Mouse (Mus musculus): Measurements from ENCODE around the gene Dpysl4. TPM values are rescaled to one million over a fixed set of nuclear protein-coding genes. Genes with fewer than 3 reads are reported as not detected.

Dpysl4 gene
- polyA plus RNA-seq, 1 experiment from 2014 or later: 123 TPM

DNA sequence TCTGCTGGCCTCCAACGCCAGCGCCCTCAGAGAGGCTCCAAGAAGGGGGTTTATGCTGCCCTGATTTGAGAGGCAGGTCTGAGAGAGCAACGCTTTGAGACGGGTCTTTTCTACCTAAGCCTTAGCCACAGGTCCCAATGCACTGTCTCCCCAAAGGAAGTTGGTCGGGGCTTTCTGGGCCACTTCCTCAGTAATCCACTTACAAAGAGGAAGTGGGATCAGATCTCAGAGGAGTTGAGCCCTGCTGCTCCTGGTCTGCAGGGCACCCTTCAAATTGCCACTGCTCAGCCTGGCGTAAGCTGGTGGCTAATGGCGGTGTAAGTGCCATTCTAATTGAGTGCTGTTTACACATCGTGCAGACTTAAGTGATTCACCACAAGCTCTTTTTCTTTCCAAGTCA, 45.7 kb downstream of the Dpysl4 start:
- 44% methylated on average over 8 of the region's 8 CpGs for WGBS
- no peak for ATAC-seq
- Histone ChIP-seq H3K27ac (ENCODE audit: low read depth, low read length) (no peak overlapping the region), H3K9me3 (replicated peaks; ENCODE audit: control insufficient read depth, low read length) (no peaks in the 10 kb centered on the region), H3K36me3 (ENCODE audit: control insufficient read depth, insufficient read depth, low read length) (no peaks in the 10 kb centered on the region), H3K9ac (ENCODE audit: low read length) (no peak overlapping the region), H3K4me1 (ENCODE audit: control insufficient read depth, insufficient read depth, low read length) (peaks cover 11% of the 10 kb centered on the region), H3K4me2 (ENCODE audit: low read length) (no peak overlapping the region), H3K4me3 (ENCODE audit: low read depth, low read length) (no peak overlapping the region), H3K27me3 (replicated peaks; ENCODE audit: control insufficient read depth, insufficient read depth, low read length) (no peaks in the 10 kb centered on the region)
- no peak for DNase-seq (ENCODE audit: low spot score)

DNA sequence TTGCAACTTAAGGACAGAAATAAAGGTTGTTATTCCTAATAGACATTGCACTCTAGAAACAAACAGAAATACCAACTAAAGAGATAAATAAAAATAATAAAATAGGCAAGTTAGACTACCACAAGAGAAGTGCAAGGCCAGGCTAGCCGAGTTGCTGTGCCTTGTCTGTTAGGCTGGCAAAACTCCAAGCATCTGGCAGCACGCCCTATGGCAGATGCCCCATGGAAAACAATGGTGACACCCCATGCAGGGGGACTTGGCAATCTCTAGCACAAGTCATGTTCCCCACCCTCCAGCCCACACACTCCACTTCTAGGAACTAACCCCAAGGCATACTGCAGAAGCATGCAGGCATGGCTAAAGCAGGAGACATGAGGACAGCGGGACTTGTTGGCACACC, 47.6 kb downstream of the Dpysl4 start:
- WGBS: 48% methylated on average over 3 of the region's 3 CpGs

DNA sequence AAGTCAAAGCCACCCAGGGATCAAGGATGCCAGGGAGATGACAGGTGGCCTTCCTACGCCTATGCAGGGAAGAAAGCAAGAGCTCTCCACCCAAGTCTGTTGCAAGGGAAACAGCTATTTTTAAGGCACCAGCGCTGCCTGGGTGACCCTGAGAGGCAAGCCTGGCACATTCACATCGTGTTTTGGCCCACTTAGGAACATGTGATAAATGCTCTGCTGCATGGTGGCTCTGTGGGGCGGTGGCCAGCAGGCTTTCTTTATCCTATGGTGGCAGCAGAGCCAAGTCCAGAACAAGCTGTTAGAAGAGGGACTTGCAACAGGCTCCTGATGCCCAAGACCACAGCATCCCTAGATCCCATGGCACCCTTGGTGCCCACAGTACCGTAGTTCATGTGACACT, 49.4 kb downstream of the Dpysl4 start:
- Histone ChIP-seq H3K4me1 (ENCODE audit: control insufficient read depth, insufficient read depth, low read length) (peaks cover 34% of the 10 kb centered on the region), H3K27me3 (replicated peaks; ENCODE audit: control insufficient read depth, insufficient read depth, low read length) (no peaks in the 10 kb centered on the region), H3K9ac (ENCODE audit: low read length) (no peak overlapping the region), H3K9me3 (replicated peaks; ENCODE audit: control insufficient read depth, low read length) (no peaks in the 10 kb centered on the region), H3K36me3 (ENCODE audit: control insufficient read depth, insufficient read depth, low read length) (no peaks in the 10 kb centered on the region), H3K4me2 (ENCODE audit: low read length) (no peak overlapping the region), H3K4me3 (ENCODE audit: low read depth, low read length) (no peak overlapping the region), H3K27ac (ENCODE audit: low read depth, low read length) (no peak overlapping the region)
- ATAC-seq: no peak
- WGBS: 83% methylated on average over 5 of the region's 5 CpGs
- DNase-seq (ENCODE audit: low spot score): no peak

More for the DNA sequence above, 47.6 kb downstream of the Dpysl4 start:
- ATAC-seq: no peak
- no peaks in the 10 kb centered on the region for H3K9me3 ChIP-seq (replicated peaks; ENCODE audit: control insufficient read depth, low read length)
- no peak overlapping the region for H3K4me3 ChIP-seq (ENCODE audit: low read depth, low read length)
- no peak overlapping the region for H3K4me2 ChIP-seq (ENCODE audit: low read length)
- no peak overlapping the region for H3K27ac ChIP-seq (ENCODE audit: low read depth, low read length)
- peaks cover 22% of the 10 kb centered on the region for H3K4me1 ChIP-seq (ENCODE audit: control insufficient read depth, insufficient read depth, low read length)
- peak; percentile 45 for DNase-seq (ENCODE audit: low spot score)
- H3K36me3 ChIP-seq (ENCODE audit: control insufficient read depth, insufficient read depth, low read length): no peaks in the 10 kb centered on the region
- H3K27me3 ChIP-seq (replicated peaks; ENCODE audit: control insufficient read depth, insufficient read depth, low read length): no peaks in the 10 kb centered on the region
- H3K9ac ChIP-seq (ENCODE audit: low read length): no peak overlapping the region

DNA sequence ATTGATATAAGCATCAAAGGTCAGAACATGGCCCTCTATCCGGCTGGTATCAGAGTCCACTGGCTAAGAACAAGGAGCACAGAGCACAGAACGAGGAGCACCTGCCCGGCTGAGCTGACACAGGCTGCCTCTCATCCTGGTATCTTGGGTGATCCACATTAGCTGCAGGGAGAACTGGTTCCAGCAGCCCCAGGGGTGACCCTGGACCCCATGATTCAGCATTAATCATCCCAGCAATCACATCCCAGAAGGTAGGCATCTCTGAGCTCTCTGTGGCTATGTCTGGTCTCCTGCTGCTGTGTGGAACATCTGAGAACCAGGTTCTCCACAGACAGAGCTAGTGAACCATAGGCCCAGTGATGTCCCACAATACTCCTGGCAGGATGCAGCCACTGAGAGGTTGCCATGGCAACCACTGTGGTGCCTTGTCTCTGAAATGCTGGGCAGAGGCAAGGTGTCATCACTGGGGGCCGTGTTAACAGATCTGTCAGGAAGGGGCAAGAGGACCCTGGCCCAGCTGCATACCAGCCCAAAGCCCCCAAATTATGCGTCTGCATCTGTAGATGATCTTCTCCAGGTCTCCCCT, 51.2 kb downstream of the Dpysl4 start:
- peaks cover 33% of the 10 kb centered on the region for H3K4me1 ChIP-seq (ENCODE audit: control insufficient read depth, insufficient read depth, low read length)
- DNase-seq (ENCODE audit: low spot score): peak; percentile 70
- WGBS: 71% methylated on average over 5 of the region's 5 CpGs

DNA sequence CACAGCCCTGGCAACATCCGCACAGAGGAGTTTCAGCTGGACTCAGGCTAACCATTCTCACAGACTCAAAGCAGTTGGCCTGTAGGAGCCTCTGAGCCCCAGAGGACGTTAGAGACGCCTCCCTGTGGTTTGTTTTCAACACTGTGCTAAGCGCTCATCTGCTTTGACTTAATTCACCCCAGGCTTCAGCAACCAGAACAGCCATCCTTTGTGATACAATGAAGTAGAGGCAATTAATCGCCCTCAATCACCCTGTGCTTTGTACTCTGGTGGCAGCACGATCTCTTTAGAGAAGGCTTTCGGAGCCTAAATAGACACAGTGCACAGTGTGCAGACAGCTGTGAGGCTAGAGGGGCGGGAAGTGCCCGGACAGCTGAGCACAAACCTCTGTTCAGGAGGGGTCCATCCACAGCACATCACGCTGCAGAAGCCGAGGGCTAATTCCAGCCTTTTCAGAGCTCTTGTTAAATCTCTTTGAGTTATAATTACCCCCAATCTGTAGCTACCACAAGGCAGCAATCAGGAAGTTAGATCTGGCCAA, 54.2 kb downstream of the Dpysl4 start:
- ATAC-seq (peak; percentile 90), DNase-seq (ENCODE audit: low spot score) (peak; percentile 82)
- WGBS: 2% methylated on average over 11 of the region's 11 CpGs
- Histone ChIP-seq H3K9ac (ENCODE audit: low read length) (peak overlapping the region; percentile 30; the same call in 1 of the 2 replicates), H3K4me1 (ENCODE audit: control insufficient read depth, insufficient read depth, low read length) (peaks cover 30% of the 10 kb centered on the region), H3K4me2 (ENCODE audit: low read length) (0 out of 2 replicates have a peak overlapping the region, but pooled peaks have one; percentile 3), H3K4me3 (ENCODE audit: low read depth, low read length) (no peak overlapping the region), H3K27me3 (replicated peaks; ENCODE audit: control insufficient read depth, insufficient read depth, low read length) (no peaks in the 10 kb centered on the region), H3K27ac (ENCODE audit: low read depth, low read length) (peak overlapping the region; percentile 67), H3K36me3 (ENCODE audit: control insufficient read depth, insufficient read depth, low read length) (no peaks in the 10 kb centered on the region), H3K9me3 (replicated peaks; ENCODE audit: control insufficient read depth, low read length) (no peaks in the 10 kb centered on the region)

More for the DNA sequence above, 51.2 kb downstream of the Dpysl4 start:
- Histone ChIP-seq H3K4me2 (ENCODE audit: low read length) (no peak overlapping the region), H3K9me3 (replicated peaks; ENCODE audit: control insufficient read depth, low read length) (no peaks in the 10 kb centered on the region), H3K36me3 (ENCODE audit: control insufficient read depth, insufficient read depth, low read length) (no peaks in the 10 kb centered on the region), H3K27ac (ENCODE audit: low read depth, low read length) (no peak overlapping the region), H3K4me3 (ENCODE audit: low read depth, low read length) (no peak overlapping the region), H3K9ac (ENCODE audit: low read length) (no peak overlapping the region), H3K27me3 (replicated peaks; ENCODE audit: control insufficient read depth, insufficient read depth, low read length) (no peaks in the 10 kb centered on the region)
- ATAC-seq: no peak

DNA sequence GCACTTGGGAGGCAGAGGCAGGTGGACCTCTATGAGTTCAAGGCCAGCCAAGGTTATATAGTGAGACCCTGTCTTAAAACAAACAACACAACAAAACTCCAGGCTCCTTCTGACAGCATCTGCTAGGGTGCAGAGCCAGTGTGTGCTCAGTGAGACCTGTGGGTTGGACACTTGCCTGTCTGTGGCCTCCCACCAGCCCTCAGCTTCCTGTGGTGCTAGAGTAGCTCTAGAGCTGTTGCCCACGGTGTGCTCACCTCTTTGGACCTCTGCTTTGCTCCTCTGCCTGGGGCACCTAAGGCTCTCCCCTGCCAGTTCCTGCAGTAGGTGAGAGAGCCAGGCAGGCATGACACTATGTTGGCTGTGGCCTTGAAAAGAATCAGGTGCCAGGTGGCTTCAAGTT, 58.0 kb downstream of the Dpysl4 start:
- no peak for ATAC-seq
- peaks cover 22% of the 10 kb centered on the region for H3K4me1 ChIP-seq (ENCODE audit: control insufficient read depth, insufficient read depth, low read length)
- H3K4me2 ChIP-seq (ENCODE audit: low read length): no peak overlapping the region
- WGBS: 73% methylated on average over 1 of the region's 1 CpGs
- H3K4me3 ChIP-seq (ENCODE audit: low read depth, low read length): no peak overlapping the region
- H3K9ac ChIP-seq (ENCODE audit: low read length): no peak overlapping the region
- no peak for DNase-seq (ENCODE audit: low spot score)
- H3K27ac ChIP-seq (ENCODE audit: low read depth, low read length): no peak overlapping the region
- no peaks in the 10 kb centered on the region for H3K36me3 ChIP-seq (ENCODE audit: control insufficient read depth, insufficient read depth, low read length)
- H3K9me3 ChIP-seq (replicated peaks; ENCODE audit: control insufficient read depth, low read length): no peaks in the 10 kb centered on the region
- H3K27me3 ChIP-seq (replicated peaks; ENCODE audit: control insufficient read depth, insufficient read depth, low read length): no peaks in the 10 kb centered on the region

DNA sequence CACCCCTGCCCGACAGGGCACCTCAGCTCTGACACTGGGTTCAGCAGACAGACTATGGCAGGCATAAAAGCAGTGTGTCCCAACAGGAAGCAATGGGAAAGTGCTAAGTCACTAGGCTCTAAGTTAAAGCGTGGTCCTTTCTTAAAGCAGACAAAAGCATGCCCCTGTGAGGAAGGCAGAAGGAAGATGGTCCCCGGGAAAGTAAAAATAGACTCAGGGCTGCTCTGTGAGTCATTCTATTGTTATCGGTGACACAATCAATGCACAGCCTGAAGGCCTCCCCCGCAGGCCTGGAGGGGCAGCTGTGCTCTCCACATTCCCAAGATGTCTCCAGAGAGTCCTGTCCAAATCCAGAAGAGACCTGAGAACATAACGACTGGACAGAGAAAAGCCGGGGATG, 60.1 kb downstream of the Dpysl4 start:
- H3K9me3 ChIP-seq (replicated peaks; ENCODE audit: control insufficient read depth, low read length): no peaks in the 10 kb centered on the region
- no peak overlapping the region for H3K4me3 ChIP-seq (ENCODE audit: low read depth, low read length)
- H3K4me1 ChIP-seq (ENCODE audit: control insufficient read depth, insufficient read depth, low read length): peaks cover 13% of the 10 kb centered on the region
- no peaks in the 10 kb centered on the region for H3K36me3 ChIP-seq (ENCODE audit: control insufficient read depth, insufficient read depth, low read length)
- H3K9ac ChIP-seq (ENCODE audit: low read length): no peak overlapping the region
- H3K27ac ChIP-seq (ENCODE audit: low read depth, low read length): no peak overlapping the region
- no peak overlapping the region for H3K4me2 ChIP-seq (ENCODE audit: low read length)
- DNase-seq (ENCODE audit: low spot score) (no peak), ATAC-seq (no peak)
- WGBS: 44% methylated on average over 7 of the region's 7 CpGs
- no peaks in the 10 kb centered on the region for H3K27me3 ChIP-seq (replicated peaks; ENCODE audit: control insufficient read depth, insufficient read depth, low read length)

DNA sequence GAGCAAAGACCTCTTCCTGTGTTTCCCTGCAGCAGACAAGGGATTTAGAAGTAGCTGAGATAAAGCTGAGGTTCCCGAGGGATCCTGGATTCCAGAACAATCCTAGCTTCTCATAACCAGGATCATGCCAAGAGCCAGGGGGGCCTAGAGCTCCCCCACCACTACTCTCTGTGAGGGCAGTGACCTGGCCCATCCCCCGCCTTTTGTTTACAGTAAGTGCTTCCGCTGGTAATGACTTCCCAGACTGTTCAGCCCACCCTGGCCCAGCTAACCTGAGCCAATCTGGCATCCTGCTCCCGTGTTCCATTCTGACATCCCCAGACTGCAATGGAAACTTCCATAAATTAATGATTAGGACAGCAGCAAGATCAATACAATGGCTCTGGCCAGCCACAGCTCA, 61.6 kb downstream of the Dpysl4 start:
- Histone ChIP-seq H3K9ac (ENCODE audit: low read length) (no peak overlapping the region), H3K9me3 (replicated peaks; ENCODE audit: control insufficient read depth, low read length) (no peaks in the 10 kb centered on the region), H3K27ac (ENCODE audit: low read depth, low read length) (no peak overlapping the region), H3K27me3 (replicated peaks; ENCODE audit: control insufficient read depth, insufficient read depth, low read length) (no peaks in the 10 kb centered on the region), H3K4me2 (ENCODE audit: low read length) (no peak overlapping the region), H3K4me3 (ENCODE audit: low read depth, low read length) (no peak overlapping the region), H3K36me3 (ENCODE audit: control insufficient read depth, insufficient read depth, low read length) (no peaks in the 10 kb centered on the region), H3K4me1 (ENCODE audit: control insufficient read depth, insufficient read depth, low read length) (peaks cover 21% of the 10 kb centered on the region)
- no peak for DNase-seq (ENCODE audit: low spot score)
- WGBS: 50% methylated on average over 4 of the region's 4 CpGs
- ATAC-seq: no peak

DNA sequence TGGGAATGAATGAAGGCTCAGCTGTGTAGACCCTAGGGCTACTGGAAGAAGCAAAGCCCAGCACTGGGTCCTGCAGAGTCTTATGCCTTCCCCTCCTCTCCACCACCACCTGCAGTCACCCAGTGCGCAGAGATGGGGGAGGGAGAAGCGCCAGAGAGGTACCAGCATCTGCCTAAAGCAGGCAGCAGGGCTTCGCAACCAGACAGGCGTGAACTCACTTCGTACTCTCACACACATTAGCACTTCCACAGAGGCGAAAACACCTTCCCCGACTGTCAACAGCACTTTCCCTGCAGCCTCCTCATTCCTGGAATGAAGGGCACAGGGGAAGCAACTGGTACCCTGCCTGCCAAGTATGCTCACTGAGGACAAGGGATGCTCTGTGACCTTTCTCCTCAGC, 63.6 kb downstream of the Dpysl4 start:
- no peak overlapping the region for H3K27ac ChIP-seq (ENCODE audit: low read depth, low read length)
- H3K36me3 ChIP-seq (ENCODE audit: control insufficient read depth, insufficient read depth, low read length): no peaks in the 10 kb centered on the region
- H3K4me3 ChIP-seq (ENCODE audit: low read depth, low read length): no peak overlapping the region
- H3K4me1 ChIP-seq (ENCODE audit: control insufficient read depth, insufficient read depth, low read length): peaks cover 21% of the 10 kb centered on the region
- no peaks in the 10 kb centered on the region for H3K9me3 ChIP-seq (replicated peaks; ENCODE audit: control insufficient read depth, low read length)
- peak; percentile 9 for DNase-seq (ENCODE audit: low spot score)
- ATAC-seq: no peak
- H3K9ac ChIP-seq (ENCODE audit: low read length): no peak overlapping the region
- H3K4me2 ChIP-seq (ENCODE audit: low read length): no peak overlapping the region
- whole genome bisulfite sequencing: 44% methylated on average over 7 of the region's 7 CpGs
- H3K27me3 ChIP-seq (replicated peaks; ENCODE audit: control insufficient read depth, insufficient read depth, low read length): no peaks in the 10 kb centered on the region

Data from forebrain, embryonic 14.5 days (tissue).